Mouse (Mus musculus) c-Kit-negative CD71-positive TER-119-positive erythroid progenitor cells, embryonic 14.5 days (primary cell): Measurements from ENCODE around the gene Exd2.

Source experiments
- DNase-seq: peaks from one replicate; pipeline ENCODE4 v3.0.0-alpha.2; 2013; ENCODE audit warnings: low read depth, low spot score

The Exd2 gene

DNA sequence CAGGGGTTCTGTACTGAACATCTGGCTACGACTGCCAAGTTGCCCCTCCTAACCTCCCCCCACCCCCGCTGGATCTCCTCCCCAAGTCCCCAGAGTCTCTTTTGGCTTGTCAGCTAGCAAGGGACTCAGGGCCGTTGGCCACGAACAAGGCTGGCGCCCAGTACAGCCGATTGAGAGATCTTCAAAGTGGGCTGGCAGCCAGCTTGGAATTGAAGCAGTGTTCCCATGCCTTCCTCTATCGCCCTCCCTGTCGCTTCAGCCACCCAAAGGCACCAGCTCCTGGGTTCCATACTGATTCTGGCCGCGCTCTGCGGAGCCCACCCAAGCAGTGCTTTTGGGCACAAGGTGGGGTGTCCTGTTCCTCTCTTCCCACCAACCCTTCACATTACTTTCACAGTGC is 86.8 kb downstream of the Exd2 start:
- no peak for DNase-seq
